ENCODE assay signal across 7 mouse cellular contexts in genomic region chr12:82415690-82416364, GRCm38 (mm10).
DNase-seq lines count a peak whose midpoint lies in the region; ATAC-seq lines count a peak whose summit lies in the region.

No protein-coding gene starts in this region.

- no peak for ATAC-seq in erythroid progenitor cell, adult 5-6 weeks (replicated peaks; ENCODE audit: low FRiP score, poor library complexity, severe bottlenecking)

- intact Hi-C loops in left cerebral cortex, postnatal 10 days (cut with DNase I), result no loop called here

- peak; percentile 39 to 53 for DNase-seq in left cerebral cortex, postnatal 10 days (ENCODE audit: extremely low spot score in 1 of 2, low spot score in 2 of 2)
- no peak for DNase-seq in left cerebral cortex, adult 8-10 months (ENCODE audit: low spot score in 2 of 2)
- peak; percentile 86 for DNase-seq in cerebellum, adult 11-12 months
- DNase-seq in heart, adult 11 months, result peak; percentile 95
- DNase-seq in lung, adult 18-20 months, result peak; percentile 53 to 70
- DNase-seq in yolk sac, embryonic 10.5 days (ENCODE audit: low spot score), result no peak

Comparison
In these comparisons a context has a peak if more than half of its experiments do, and no peak if none do; other contexts are left out.
1. DNase-seq: peak in left cerebral cortex, postnatal 10 days (2 of 2), cerebellum, adult 11-12 months (single experiment), heart, adult 11 months (single experiment) and lung, adult 18-20 months (2 of 2); none in left cerebral cortex, adult 8-10 months (0 of 2) and yolk sac, embryonic 10.5 days (single experiment).